Mouse (Mus musculus) retina, postnatal 7 days (tissue): ENCODE results near the gene Rnf187.

ENCODE experiments used
- DNase-seq: peaks from one replicate; pipeline ENCODE4 v3.0.0-alpha.2; 2012; ENCODE audit warnings: low read depth, low spot score

The Rnf187 gene

GRCm38 (mm10) chr11:58901080-58901479 is 37.6 kb downstream of the Rnf187 start:
- DNase-seq, result no peak

- DNase-seq, result no peak
Observed at GRCm38 (mm10) chr11:58897485-58897884, 41.2 kb downstream of the Rnf187 start.

GRCm38 (mm10) chr11:58894456-58894855 is 44.3 kb downstream of the Rnf187 start:
- DNase-seq, result no peak

GRCm38 (mm10) chr11:58890511-58890910 is 48.2 kb downstream of the Rnf187 start:
- DNase-seq, result no peak

- no peak for DNase-seq
Observed at GRCm38 (mm10) chr11:58883756-58884155, 55.0 kb downstream of the Rnf187 start.
